Mouse (Mus musculus) forebrain, postnatal 0 days (tissue): ENCODE results near the gene Pax6. TPM values are rescaled to one million over a fixed set of nuclear protein-coding genes. Genes with fewer than 3 reads are reported as not detected.

ENCODE experiments used
- ATAC-seq: fragments of 200-750 bp; cut with Nextera tagmentation; 2 replicates; pipeline ENCODE4 v1.8.0; 2017; ENCODE audit warnings: mild to moderate bottlenecking, moderate library complexity
- DNase-seq: peaks from one replicate; pipeline ENCODE4 v3.0.0-alpha.2; 2015
- H3K27ac ChIP-seq: fragments of 300-500 bp; sonication (generic); 2 replicates; pipeline ENCODE4 v1.5.1; 2014; ENCODE audit warnings: low read depth, mild to moderate bottlenecking, antibody characterized with exemption, low read length, moderate library complexity, mixed read lengths
- H3K27me3 ChIP-seq: fragments of 300-500 bp; sonication (generic); 2 replicates; pipeline ENCODE4 v1.6.1; 2014; ENCODE audit warnings: mild to moderate bottlenecking, low read length, mixed read lengths; ENCODE audit not compliant: insufficient read depth
- H3K36me3 ChIP-seq: fragments of 300-500 bp; sonication (generic); 2 replicates; pipeline ENCODE4 v1.6.1; 2014; ENCODE audit warnings: mild to moderate bottlenecking, moderate library complexity; ENCODE audit not compliant: insufficient read depth
- H3K4me1 ChIP-seq: fragments of 300-500 bp; sonication (generic); 2 replicates; pipeline ENCODE4 v1.6.1; 2014; ENCODE audit warnings: antibody characterized with exemption; ENCODE audit not compliant: insufficient read depth
- H3K4me2 ChIP-seq: fragments of 300-500 bp; sonication (generic); 2 replicates; pipeline ENCODE4 v1.6.1; 2014; ENCODE audit warnings: low read depth, mild to moderate bottlenecking, moderate library complexity
- H3K4me3 ChIP-seq: fragments of 300-500 bp; sonication (generic); 2 replicates; pipeline ENCODE4 v1.5.1; 2014; ENCODE audit warnings: low read depth, low read length, mixed read lengths
- H3K9ac ChIP-seq: fragments of 300-500 bp; sonication (generic); 2 replicates; pipeline ENCODE4 v1.6.1; 2014; ENCODE audit warnings: mild to moderate bottlenecking
- H3K9me3 ChIP-seq: fragments of 300-500 bp; sonication (generic); 2 replicates; pipeline ENCODE4 v1.6.1; 2016; ENCODE audit warnings: low read length
- CTCF ChIP-seq: sonication (generic); IDR thresholded peaks from 2 replicates; pipeline ENCODE4 v1.5.1; 2016; ENCODE audit warnings: antibody characterized with exemption, control low read depth, low read depth
- WGBS: fragments of 180-500 bp; shearing (Covaris S2); extraction: QIAGEN DNeasy Blood & Tissue Kit; methylation state at CpG from one replicate; pipeline ENCODE4 v1.1.7; 2014; 5-methylcytosine and 5-hydroxymethylcytosine counted together
- polyA plus RNA-seq: library from polyadenylated mRNA; unstranded; fragments of >200 nt; fragmentation: Nextera tagmentation; extraction: Ambion mirVana; gene quantifications from 2 replicates; pipeline ENCODE4 v1.2.1, GENCODE M21; 2015
- total RNA-seq: library from RNA; depleted of rRNA; stranded (reverse); fragments of >200 nt; gene quantifications from 2 replicates; pipeline ENCODE4 v1.2.3, GENCODE M21; 2014

Pax6 gene
- total and polyA plus RNA-seq, 2 experiments from 2014 or later: 19.0 to 32.9 TPM

DNA sequence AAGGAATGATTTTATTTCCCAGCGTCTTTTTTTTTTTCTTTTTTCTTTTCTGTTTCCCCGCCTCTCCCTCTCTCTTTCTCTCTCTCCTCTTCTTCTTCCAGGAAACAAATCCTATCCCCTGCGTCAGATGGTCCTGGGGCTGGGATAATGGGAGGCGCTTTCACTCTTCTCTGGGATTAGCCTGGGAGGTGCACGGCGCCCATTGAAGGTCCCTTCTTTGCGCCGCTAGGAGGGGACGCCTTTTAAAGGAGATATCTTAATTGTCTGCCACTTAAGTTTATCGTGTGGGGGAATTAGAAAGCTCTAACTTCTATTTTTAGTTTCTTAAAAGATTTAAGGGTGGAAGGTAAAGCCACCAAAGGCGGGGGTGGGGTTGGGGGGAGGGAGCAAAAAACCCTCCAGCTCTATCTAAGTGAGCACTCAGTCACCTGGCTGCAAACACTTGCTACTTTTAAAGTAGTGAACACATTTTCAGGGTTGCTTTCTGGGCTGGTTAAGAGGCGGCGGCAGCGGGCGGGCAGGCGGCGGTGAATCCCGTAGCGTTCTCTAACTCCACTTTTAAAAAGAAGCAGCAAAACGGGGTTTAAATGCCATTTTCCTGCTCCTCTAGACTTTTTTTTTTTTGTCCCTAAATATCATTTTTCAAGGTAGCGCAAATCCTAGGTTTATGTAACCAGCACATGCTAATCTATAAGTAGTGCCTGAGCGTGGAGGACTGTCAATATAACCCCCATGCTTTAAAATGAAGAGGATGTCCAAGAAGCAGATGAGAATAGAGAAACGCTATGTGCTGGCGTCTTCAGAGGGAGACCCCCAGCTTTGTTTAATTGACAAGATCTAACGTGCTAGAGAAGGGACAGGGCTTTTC is 20.0 kb downstream of the Pax6 start:
- Histone ChIP-seq H3K4me3 (peak overlapping the region; percentile 31), H3K27ac (peak overlapping the region; percentile 29; the same call in 1 of the 2 replicates), H3K4me1 (0 out of 2 replicates have a peak, but pooled peaks cover 5% of the 10 kb centered on the region), H3K9me3 (no peaks in the 10 kb centered on the region), H3K27me3 (peaks cover 34% of the 10 kb centered on the region), H3K4me2 (peak overlapping the region; percentile 48), H3K36me3 (no peaks in the 10 kb centered on the region), H3K9ac (0 out of 2 replicates have a peak overlapping the region, but pooled peaks have one; percentile 10)
- 6% methylated on average over 25 of the region's 25 CpGs for WGBS
- no peak for TF ChIP-seq CTCF
- DNase-seq: no peak
- no peak for ATAC-seq

DNA sequence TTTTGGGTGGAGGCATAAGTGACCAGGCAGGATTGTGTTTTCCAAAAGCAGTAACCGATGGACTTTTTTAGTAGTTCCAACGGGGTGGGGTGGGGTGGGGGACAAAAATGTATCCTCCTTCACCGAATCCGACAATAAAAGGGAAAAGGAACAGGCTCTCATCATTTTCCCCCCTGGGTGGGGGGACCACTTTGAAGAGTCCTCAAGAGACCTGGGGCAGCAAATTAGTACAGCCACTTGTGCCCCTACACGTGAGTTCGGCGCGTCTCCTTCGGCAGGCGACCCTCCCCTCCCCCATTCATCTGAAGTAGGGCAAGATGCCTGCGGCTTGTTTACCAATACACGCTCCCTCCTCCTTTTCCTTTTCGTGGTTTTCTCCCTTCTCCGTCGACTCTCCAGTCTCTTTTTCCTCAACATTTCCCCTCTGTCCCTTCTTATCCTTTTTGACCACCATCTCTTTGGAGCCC is 20.6 kb downstream of the Pax6 start:
- no peaks in the 10 kb centered on the region for H3K9me3 ChIP-seq
- WGBS: under 1% methylated on average over 14 of the region's 15 CpGs
- H3K4me3 ChIP-seq: peak overlapping the region; percentile 31
- peak overlapping the region; percentile 48 for H3K4me2 ChIP-seq
- H3K36me3 ChIP-seq: no peaks in the 10 kb centered on the region
- H3K27me3 ChIP-seq: peaks cover 29% of the 10 kb centered on the region
- DNase-seq: no peak
- no peak for TF ChIP-seq CTCF
- 0 out of 2 replicates have a peak overlapping the region, but pooled peaks have one; percentile 24 for H3K27ac ChIP-seq
- H3K9ac ChIP-seq: no peak overlapping the region
- ATAC-seq: no peak
- H3K4me1 ChIP-seq: 0 out of 2 replicates have a peak, but pooled peaks cover 5% of the 10 kb centered on the region

DNA sequence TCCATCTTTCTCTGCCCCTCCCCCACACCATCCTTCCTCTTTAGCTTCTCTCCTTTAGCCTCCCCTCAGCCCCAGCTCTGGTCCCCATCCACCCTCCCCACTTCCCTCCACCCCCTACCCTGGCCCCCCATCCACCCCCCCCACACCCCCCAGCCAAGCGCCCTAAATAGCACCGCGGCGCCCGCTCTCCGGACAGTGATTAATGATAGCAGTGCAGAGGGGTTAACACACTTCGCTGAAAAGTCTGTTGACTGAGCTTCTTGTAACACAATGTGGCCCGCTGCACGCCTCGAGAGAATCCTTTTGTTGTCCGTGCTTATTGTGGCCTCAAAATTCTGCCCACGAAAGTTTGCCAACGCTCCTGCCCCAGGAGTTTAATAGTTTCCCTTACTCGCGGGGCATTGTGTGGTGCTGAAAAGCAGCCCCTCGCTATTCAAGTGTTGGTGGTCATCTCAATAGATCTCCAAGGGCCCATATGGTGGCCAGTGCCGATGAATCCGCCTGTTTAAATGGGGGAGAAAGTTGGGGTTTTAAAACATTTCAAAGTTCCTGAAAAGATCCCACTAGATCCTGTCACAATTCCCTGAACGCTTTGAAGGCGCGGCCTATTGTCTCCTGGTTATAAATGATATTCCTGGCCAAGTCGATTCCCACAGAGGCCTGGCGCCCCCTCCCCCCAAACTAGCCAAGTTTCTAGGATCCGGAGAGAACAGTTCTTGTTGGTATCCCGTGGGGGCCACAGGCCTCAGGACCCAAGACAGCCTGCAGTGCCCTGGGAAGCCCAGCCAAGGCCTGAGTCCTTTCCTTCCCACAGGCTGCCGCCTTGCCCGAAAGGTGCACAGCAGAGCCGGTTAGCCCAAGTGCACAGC is 21.3 kb downstream of the Pax6 start:
- Histone ChIP-seq H3K4me1 (0 out of 2 replicates have a peak, but pooled peaks cover 5% of the 10 kb centered on the region), H3K9me3 (no peaks in the 10 kb centered on the region), H3K27me3 (peaks cover 23% of the 10 kb centered on the region), H3K27ac (0 out of 2 replicates have a peak overlapping the region, but pooled peaks have one; percentile 41), H3K4me3 (peak overlapping the region; percentile 31), H3K4me2 (peak overlapping the region; percentile 48), H3K9ac (no peak overlapping the region), H3K36me3 (no peaks in the 10 kb centered on the region)
- TF ChIP-seq CTCF: no peak
- DNase-seq: no peak
- WGBS: 4% methylated on average over 28 of the region's 28 CpGs
- ATAC-seq: 0 out of 2 replicates have a peak, but pooled peaks have one; percentile 6

DNA sequence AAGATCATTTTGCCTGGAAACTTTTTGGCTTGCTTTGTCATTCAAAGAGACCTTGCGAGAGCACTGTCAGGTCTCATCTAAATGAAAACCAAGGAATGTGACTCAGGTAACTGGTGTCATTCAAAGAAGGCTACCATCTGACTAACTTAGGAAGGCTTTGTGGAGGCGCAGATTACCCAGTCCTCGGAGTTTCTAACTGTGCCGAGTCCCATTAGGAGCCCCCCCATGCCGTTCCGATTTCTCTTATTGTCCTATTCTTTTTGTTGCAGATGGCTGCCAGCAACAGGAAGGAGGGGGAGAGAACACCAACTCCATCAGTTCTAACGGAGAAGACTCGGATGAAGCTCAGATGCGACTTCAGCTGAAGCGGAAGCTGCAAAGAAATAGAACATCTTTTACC is 22.6 kb downstream of the Pax6 start:
- H3K4me1 ChIP-seq: 0 out of 2 replicates have a peak, but pooled peaks cover 5% of the 10 kb centered on the region
- peaks cover 12% of the 10 kb centered on the region for H3K27me3 ChIP-seq
- peak; percentile 32 for DNase-seq
- TF ChIP-seq CTCF: no peak
- H3K27ac ChIP-seq: no peak overlapping the region
- H3K9ac ChIP-seq: no peak overlapping the region
- no peak overlapping the region for H3K4me3 ChIP-seq
- no peaks in the 10 kb centered on the region for H3K9me3 ChIP-seq
- 18% methylated on average over 10 of the region's 10 CpGs for WGBS
- H3K4me2 ChIP-seq: no peak overlapping the region
- no peak for ATAC-seq
- no peaks in the 10 kb centered on the region for H3K36me3 ChIP-seq

DNA sequence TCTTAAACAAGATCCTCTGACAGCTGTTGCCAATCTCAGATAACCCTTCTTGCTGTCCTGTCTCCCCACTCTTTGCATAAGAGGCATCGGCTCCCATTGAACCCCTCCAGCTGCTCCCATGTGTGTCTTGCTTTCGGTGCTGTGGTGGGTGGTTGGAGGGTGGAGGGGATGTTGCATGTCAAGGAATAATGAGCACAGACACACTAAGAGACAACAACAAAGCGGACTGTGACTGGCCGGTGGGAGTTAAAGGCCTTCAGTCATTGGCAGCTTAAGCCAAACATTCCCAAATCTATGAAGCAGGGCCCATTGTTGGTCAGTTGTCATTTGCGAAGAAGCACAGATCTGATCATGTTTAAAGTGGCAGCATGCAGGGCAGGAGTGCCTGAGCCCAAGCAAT is 29.0 kb downstream of the Pax6 start:
- DNase-seq: no peak
- no peak overlapping the region for H3K4me3 ChIP-seq
- H3K9me3 ChIP-seq: no peaks in the 10 kb centered on the region
- no peak for ATAC-seq
- 0 out of 2 replicates have a peak, but pooled peaks cover 5% of the 10 kb centered on the region for H3K36me3 ChIP-seq
- H3K27me3 ChIP-seq: no peaks in the 10 kb centered on the region
- no peak overlapping the region for H3K27ac ChIP-seq
- no peaks in the 10 kb centered on the region for H3K4me1 ChIP-seq
- TF ChIP-seq CTCF: no peak
- no peak overlapping the region for H3K4me2 ChIP-seq
- no peak overlapping the region for H3K9ac ChIP-seq
- WGBS: 52% methylated on average over 5 of the region's 5 CpGs

DNA sequence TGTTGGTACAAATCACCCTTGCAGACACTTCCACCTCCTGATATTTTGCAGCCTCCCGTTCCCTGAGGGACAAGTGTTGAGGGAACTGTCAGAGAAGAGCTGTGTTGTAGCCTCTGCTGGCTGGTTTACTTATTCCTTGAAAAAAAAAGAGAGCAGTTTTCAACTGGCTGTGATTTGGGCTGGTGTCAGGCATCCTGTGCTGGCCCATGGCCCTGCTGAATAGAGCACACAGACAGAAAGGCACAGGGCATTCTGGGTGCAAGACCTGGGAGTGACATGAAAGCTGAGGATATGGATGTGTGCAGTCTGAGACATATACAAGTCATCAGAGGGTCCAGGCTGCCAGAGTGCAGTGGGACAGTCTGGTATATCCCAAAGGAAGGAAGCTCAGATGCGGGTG is 29.9 kb downstream of the Pax6 start:
- no peak overlapping the region for H3K9ac ChIP-seq
- H3K27ac ChIP-seq: no peak overlapping the region
- H3K27me3 ChIP-seq: no peaks in the 10 kb centered on the region
- H3K36me3 ChIP-seq: 0 out of 2 replicates have a peak, but pooled peaks cover 5% of the 10 kb centered on the region
- WGBS: 66% methylated on average over 2 of the region's 2 CpGs
- peak; percentile 14; the same call in 1 of the 2 replicates for ATAC-seq
- H3K4me1 ChIP-seq: no peaks in the 10 kb centered on the region
- no peak overlapping the region for H3K4me2 ChIP-seq
- H3K4me3 ChIP-seq: no peak overlapping the region
- H3K9me3 ChIP-seq: no peaks in the 10 kb centered on the region
- TF ChIP-seq CTCF: no peak
- DNase-seq: no peak
